Mouse (Mus musculus) adrenal gland, postnatal 36 days (tissue): ENCODE data around the gene Lsm6. TPM values are rescaled to one million over a fixed set of nuclear protein-coding genes. Genes with fewer than 3 reads are reported as not detected.
"Not testable (repeated sequence)": the region's sequence is repeated elsewhere in the genome, so short reads cannot be mapped to it uniquely, and the experiment has no call there.

ENCODE experiments used
- DNase-seq, 2 experiments: peaks; one replicate each; pipeline ENCODE4 v3.0.0; 2021; ENCODE audit warnings: mixed read lengths in 1 of 2
- long read RNA-seq, 2 experiments: library from polyadenylated mRNA; stranded (forward); transcript quantifications; one replicate each; pipeline ENCODE4 v2.0.0; 2021; ENCODE audit warnings: borderline sequencing depth in 2 of 2
- total RNA-seq, 2 experiments: library from RNA; stranded (reverse); gene quantifications; 2 replicates each; pipeline ENCODE4 v1.2.3; 2021

Lsm6 gene
- total RNA-seq, result 100 to 1,000 TPM; 147 to 148 TPM
- long read RNA-seq, experiment 1, transcript Lsm6-203 (5 exons, 3,792 nt), result major isoform, 96 of 200 reads
- long read RNA-seq, experiment 1, transcript Lsm6-201 (4 exons, 2,107 nt), result minor isoform, 76 of 200 reads
- long read RNA-seq, experiment 1, partial matches to known transcripts, result 11 of 200 reads
- long read RNA-seq, experiment 1, other reads (novel, unspliced or antisense), result 15 of 200 reads
- long read RNA-seq, experiment 2, transcript Lsm6-201 (4 exons, 2,107 nt), result major isoform, 37 of 68 reads
- long read RNA-seq, experiment 2, transcript Lsm6-203 (5 exons, 3,792 nt), result minor isoform, 22 of 68 reads
- long read RNA-seq, experiment 2, partial matches to known transcripts, result 0 of 68 reads
- long read RNA-seq, experiment 2, other reads (novel, unspliced or antisense), result 8 of 68 reads

DNA sequence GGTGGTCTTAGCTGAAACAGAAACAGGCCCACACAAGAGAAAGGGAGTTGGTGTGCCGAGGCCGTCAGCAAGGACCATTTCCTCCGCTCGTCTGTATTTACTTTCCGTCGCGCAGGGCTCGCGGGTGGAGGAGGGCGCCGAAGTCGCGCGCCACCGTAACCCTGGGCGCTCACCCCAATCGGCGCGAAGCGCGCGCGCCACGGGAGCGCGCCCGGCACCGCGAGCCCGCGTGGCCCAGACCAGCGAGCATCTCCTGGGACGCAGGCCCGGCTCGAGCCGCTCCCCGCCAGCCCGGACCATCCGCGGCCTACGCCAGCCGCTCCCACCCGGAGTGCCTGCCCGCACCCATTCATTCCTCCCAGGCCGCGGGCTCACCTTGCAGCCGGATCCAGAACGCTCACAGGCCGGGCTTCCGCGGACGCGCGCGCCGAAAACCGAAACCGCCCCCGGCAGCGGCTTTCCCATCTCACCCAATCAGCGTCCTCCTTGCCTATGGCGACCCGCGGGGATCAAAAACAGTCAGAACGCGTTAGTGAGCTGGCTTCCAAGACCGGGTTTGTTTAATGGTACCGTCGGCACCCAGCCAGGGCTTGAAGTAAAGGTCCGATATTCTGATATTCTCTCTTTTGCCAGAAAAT is at the start of gene Lsm6:
TSS of gene Lsm6 (minus strand) at position 468 of the 638 bp plus-strand sequence.
- DNase-seq, result peak; percentile 98 to 99

GRCm38 (mm10) chr8:78867036-78867435 is 46.1 kb upstream of the Lsm6 start:
- DNase-seq, result peak; percentile 64 to 69

GRCm38 (mm10) chr8:78863001-78863400 is 42.1 kb upstream of the Lsm6 start:
- DNase-seq, result no peak

GRCm38 (mm10) chr8:78862046-78862445 is 41.1 kb upstream of the Lsm6 start:
- no peak for DNase-seq

- DNase-seq, result no peak
These were observed 39.8 kb upstream of the Lsm6 start for GRCm38 (mm10) chr8:78860789-78861188.

- no peak for DNase-seq
These were observed 36.5 kb upstream of the Lsm6 start for GRCm38 (mm10) chr8:78857421-78857820.

DNA sequence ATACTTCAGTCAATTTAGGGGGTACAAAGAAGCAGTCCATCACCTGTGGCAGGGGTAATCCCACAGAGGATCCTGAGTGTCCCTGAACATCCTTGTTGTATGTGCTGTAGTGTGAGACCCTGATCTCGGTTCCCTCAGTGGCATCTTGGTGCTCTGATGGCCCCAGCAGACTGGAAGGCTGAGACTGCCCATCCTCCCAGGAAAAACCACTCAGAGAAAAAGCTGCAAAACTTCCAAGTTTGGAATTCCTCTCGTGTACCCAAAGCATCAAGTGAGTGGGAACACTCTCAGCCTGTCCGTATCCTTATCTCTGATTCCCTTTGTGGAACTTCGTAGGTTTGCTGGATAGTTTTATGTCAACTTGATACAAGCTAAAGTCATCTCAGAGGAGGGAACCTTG is 31.3 kb upstream of the Lsm6 start:
- DNase-seq, result no peak

DNA sequence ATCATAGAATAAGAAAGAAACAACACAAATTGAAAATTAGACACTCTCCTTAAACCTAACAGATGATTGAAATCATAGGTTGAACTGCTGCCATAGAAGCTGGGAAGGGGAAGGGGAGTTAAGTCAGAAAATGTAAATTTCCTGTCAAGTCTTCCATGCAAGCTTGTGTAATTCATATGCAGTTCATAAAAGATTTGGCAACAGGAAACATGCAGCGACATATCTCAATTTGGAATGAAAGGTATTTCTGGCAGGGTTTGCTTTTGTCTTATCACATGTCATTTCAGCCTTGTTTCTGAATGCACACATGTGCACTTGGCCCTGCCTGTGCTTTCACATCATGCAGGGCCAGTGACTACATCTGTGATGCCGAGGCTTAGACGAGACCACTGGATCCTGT is 26.3 kb upstream of the Lsm6 start:
- no peak for DNase-seq

DNA sequence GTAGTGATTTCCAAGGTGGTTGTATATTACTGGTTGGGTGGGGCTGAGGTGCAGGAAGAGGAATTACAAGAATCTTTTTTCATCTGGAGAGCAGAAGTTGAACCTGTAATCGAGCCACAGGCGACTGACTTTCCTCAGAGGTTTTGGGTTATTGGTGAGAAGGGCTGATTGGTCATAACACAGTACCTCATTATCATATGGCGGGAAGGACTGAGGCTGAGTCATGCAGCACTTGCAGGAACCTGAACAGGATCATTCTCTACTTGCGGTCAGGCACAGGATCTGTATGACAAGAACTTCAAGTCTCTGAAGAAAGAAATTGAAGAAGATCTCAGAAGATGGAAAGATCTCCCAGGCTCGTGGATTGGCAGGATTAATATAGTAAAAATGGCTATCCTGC is 23.6 kb upstream of the Lsm6 start:
- DNase-seq, result no peak

- DNase-seq, result no peak
These were observed 17.9 kb upstream of the Lsm6 start for GRCm38 (mm10) chr8:78838656-78839413.

GRCm38 (mm10) chr8:78836091-78836490 is 15.2 kb upstream of the Lsm6 start:
- peak; percentile 56 to 72 for DNase-seq

DNA sequence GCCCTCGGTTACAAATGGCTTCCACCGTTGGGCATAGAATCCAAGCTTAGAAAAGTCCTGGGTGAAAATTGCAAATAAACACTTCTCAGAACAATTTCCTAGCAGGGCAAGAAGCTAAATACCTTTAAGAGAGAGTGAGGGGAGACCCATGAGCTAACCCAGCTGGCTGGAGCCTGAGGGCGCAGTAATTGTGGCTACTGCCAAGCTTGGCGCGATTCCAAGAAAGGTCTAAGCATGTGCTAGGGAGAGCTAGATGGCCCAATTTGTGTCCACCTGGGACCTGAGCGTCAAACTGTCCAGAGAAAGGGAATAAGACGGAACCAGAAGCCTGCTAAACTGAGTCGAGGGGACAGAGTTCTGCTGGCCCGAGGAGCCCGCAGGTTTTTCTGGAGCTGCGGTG is 7.5 kb upstream of the Lsm6 start:
- DNase-seq, result no peak

DNA sequence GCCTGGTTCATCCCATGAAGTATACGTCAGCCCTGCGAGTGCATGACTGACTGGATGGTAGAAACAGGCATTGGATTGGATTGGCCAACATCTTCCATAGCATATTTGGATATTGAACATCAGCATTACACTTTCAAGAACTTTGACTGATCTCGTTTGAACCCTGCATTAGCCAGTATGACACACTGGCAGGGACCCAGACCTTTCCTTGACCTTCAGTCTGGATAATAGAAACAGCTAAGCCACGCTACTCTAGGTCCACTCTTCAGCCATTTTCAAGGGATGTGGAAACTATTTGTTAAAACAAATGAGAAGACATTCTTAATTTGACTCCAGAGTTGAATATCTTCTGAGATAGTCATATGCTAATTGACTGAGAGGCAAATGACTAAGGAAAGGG is 3.6 kb upstream of the Lsm6 start:
- DNase-seq, result peak in 1 of 2 experiments; percentile 43

GRCm38 (mm10) chr8:78819973-78820372 is 967 bp downstream of the Lsm6 start:
- not testable (repeated sequence) for DNase-seq

DNA sequence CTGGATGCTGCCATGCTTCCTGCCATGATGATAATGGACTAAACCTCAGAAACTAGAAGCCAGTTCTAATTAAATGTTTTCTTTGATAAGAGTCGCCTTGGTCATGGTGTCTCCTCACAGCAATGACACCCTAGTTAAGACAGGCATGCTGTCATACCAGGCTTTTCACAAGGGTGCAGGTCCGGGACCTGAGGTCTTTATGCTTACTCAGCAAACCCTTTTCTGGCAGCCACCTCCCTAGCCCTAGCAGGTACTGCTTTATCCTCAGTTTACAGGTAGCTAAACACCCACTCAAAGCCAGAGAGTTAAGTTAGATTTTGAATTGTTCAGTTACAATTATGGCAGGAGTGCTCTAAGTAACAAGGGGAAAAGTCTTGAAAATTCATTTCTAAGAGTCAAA is 6.2 kb downstream of the Lsm6 start:
- DNase-seq, result no peak

- no peak for DNase-seq
These were observed 7.9 kb downstream of the Lsm6 start for GRCm38 (mm10) chr8:78813021-78813420.

- DNase-seq, result no peak
These were observed 8.5 kb downstream of the Lsm6 start for GRCm38 (mm10) chr8:78812446-78812845.

GRCm38 (mm10) chr8:78811748-78812147 is 9.2 kb downstream of the Lsm6 start:
- DNase-seq, result no peak

GRCm38 (mm10) chr8:78810207-78810675 is 10.7 kb downstream of the Lsm6 start:
- no peak for DNase-seq

GRCm38 (mm10) chr8:78809454-78810206 is 11.3 kb downstream of the Lsm6 start:
- DNase-seq, result no peak

- DNase-seq, result no peak
These were observed 12.1 kb downstream of the Lsm6 start for GRCm38 (mm10) chr8:78808888-78809287.

- no peak for DNase-seq
These were observed 12.5 kb downstream of the Lsm6 start for GRCm38 (mm10) chr8:78808439-78808838.
